Mouse (Mus musculus) liver, embryonic 14 days (tissue): ENCODE measurements around the gene Als2cr12. TPM values are rescaled to one million over a fixed set of nuclear protein-coding genes. Genes with fewer than 3 reads are reported as not detected.

Experiments
- polyA plus RNA-seq: library from polyadenylated mRNA; depleted of rRNA; stranded (reverse); fragments of >200 nt; gene quantifications from 2 replicates; pipeline ENCODE4 v1.2.3, GENCODE M21; 2012; rRNA removed

Als2cr12 gene
- polyA plus RNA-seq, result 0.03 TPM in 1 of 2 replicates, not detected in the other

DNA sequence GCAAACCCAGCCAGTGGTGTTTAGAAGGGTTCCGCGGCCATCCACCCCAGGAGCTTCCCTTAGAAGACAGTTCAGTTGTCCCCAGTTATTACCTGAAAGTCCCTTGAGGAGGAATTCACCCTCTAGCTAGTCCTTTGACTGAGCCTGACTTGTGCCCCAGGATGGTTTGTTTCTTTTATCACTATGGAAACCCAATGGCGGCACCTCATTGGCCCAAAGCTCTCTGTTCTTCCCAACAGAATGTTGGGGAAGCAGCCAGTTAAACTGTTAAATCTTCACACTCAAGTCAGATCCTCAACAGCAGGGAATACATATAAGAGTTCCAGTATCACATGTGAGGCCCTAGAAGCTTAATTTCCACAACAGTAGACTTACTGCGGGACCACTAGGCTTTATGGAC lies at the start of gene Als2cr12:
Gene Als2cr12 (minus strand): TSS at position 180 of the 400 bp plus-strand sequence.

DNA sequence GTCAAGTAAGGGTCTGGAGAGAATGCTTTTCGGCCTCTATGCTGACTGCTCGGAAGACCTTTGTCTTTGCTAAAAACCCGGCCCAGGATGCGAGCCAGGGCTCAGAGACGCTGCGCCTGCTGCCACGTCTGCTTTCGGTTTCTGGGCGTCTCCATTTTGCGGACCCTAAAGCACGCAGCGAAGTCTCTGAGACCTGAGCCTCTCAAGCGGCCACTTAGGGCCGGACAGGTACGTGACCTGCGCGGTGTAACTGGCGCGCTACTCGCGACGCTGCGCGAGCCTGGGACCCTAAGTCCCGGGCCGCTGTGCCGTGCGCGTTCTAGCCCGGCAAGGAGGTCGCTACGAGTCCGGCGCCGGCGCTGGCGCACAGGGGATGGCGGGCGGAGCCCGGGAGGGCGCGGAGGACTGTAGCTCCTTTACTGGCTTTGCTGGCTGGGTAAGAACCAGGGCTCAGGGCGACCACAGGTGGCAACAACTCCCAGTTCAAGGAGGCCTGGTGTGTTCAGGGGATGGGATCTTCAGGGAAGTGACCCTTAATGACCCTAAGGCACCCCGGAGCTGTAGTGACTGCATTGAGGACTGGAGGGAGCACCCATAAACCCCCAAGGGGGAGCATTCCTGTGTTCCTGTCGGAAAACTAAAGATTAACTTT lies 15.7 kb upstream of the Als2cr12 start, which contains the start of gene Cflar:
Gene Cflar (plus strand): TSS at position 144 of the 652 bp plus-strand sequence.

Other genes with a start within 250 kb of the Als2cr12 start
- gene Orc2, start 190.9 kb downstream of the Als2cr12 start, polyA plus RNA-seq, result 23.6 and 25.6 TPM in 2 replicates
- 1.2 and 1.3 TPM in 2 replicates for gene Fam126b, start 109.7 kb downstream of the Als2cr12 start, polyA plus RNA-seq
- gene Ndufb3, start 109.6 kb downstream of the Als2cr12 start, polyA plus RNA-seq, result 100 and 101 TPM in 2 replicates
- gene Cflar, start 15.5 kb upstream of the Als2cr12 start, polyA plus RNA-seq, result 9.4 and 9.6 TPM in 2 replicates
- gene Casp8, start 99.4 kb upstream of the Als2cr12 start, polyA plus RNA-seq, result 6.5 and 7.5 TPM in 2 replicates